14 mouse cellular contexts compared by ENCODE assay signal in genomic region chr4:35474020-35474419, GRCm38 (mm10).
"Had no signal": no experiment of that assay in that cellular context is flagged by ENCODE, and none has a peak within 500 bp of the region (broad histone marks: within the 10 kb centered on the region; RNA-seq: fewer than 3 reads in every experiment).

No protein-coding gene starts in this region.

- DNase-seq: lung, adult 18-20 months; lung, embryonic 14.5 days; lung, postnatal 10 days; lung, postnatal 4 days; right cerebral cortex, postnatal 25 days; right cerebral cortex, postnatal 4 days; spleen, adult 18-20 months; thymus, adult 18-20 months; thymus, postnatal 14 days; thymus, postnatal 36 days had no signal

- H3K4me2 ChIP-seq: lung, embryonic 14.5 days; midbrain, embryonic 11.5 days; midbrain, embryonic 13.5 days; midbrain, embryonic 15.5 days; neural tube, embryonic 13.5 days had no signal

- ATAC-seq: midbrain, embryonic 13.5 days; midbrain, embryonic 15.5 days had no signal

- H3K4me3 ChIP-seq: midbrain, embryonic 13.5 days; midbrain, embryonic 15.5 days; neural tube, embryonic 13.5 days had no signal

- H3K27me3 ChIP-seq: midbrain, embryonic 13.5 days; midbrain, embryonic 15.5 days; neural tube, embryonic 13.5 days had no signal

- H3K4me1 ChIP-seq: midbrain, embryonic 13.5 days; midbrain, embryonic 15.5 days; neural tube, embryonic 13.5 days had no signal

- H3K9ac ChIP-seq: lung, embryonic 14.5 days; midbrain, embryonic 13.5 days; midbrain, embryonic 15.5 days; neural tube, embryonic 13.5 days had no signal

- H3K27ac ChIP-seq: midbrain, embryonic 13.5 days; midbrain, embryonic 15.5 days; neural tube, embryonic 13.5 days had no signal

- H3K36me3 ChIP-seq: midbrain, embryonic 13.5 days; midbrain, embryonic 15.5 days; neural tube, embryonic 13.5 days had no signal
